Mouse (Mus musculus) CH12.LX (cell line): ENCODE results near the gene Pigm.
A peak's percentile ranks its signal among the peaks of the same experiment; 100 is the strongest.

Experiments used
- BHLHE40 ChIP-seq: IDR thresholded peaks from 2 replicates; pipeline ENCODE4 v1.6.1; 2011; ENCODE audit warnings: mild to moderate bottlenecking, low read depth, low read length, improper control_type of control experiment
- CTCF ChIP-seq, 2 experiments: IDR thresholded peaks in 1 of 2; conservative IDR thresholded peaks in 1 of 2; 2 replicates each; pipeline ENCODE4 v1.5.1; 2011 to 2012; ENCODE audit warnings: low read depth in 2 of 2, low read length in 2 of 2, improper control_type of control experiment in 1 of 2, inconsistent platforms in 1 of 2, mild to moderate bottlenecking in 1 of 2, moderate library complexity in 1 of 2
- MEF2A ChIP-seq: IDR thresholded peaks from 2 replicates; pipeline ENCODE4 v1.6.1; 2014; ENCODE audit warnings: low read depth, mild to moderate bottlenecking, inconsistent platforms, low read length, improper control_type of control experiment, borderline replicate concordance
- POLR2A ChIP-seq: IDR thresholded peaks from 2 replicates; pipeline ENCODE4 v1.6.1; 2011; ENCODE audit warnings: low read depth, mild to moderate bottlenecking, improper control_type of control experiment, low read length
- SIN3A ChIP-seq: IDR thresholded peaks from 2 replicates; pipeline ENCODE4 v1.6.1; 2012; ENCODE audit warnings: low read length, improper control_type of control experiment, inconsistent platforms
- ZC3H11A ChIP-seq: IDR thresholded peaks from 2 replicates; pipeline ENCODE4 v1.6.1; 2012; ENCODE audit warnings: low read depth, mild to moderate bottlenecking, inconsistent platforms, low read length, improper control_type of control experiment

DNA sequence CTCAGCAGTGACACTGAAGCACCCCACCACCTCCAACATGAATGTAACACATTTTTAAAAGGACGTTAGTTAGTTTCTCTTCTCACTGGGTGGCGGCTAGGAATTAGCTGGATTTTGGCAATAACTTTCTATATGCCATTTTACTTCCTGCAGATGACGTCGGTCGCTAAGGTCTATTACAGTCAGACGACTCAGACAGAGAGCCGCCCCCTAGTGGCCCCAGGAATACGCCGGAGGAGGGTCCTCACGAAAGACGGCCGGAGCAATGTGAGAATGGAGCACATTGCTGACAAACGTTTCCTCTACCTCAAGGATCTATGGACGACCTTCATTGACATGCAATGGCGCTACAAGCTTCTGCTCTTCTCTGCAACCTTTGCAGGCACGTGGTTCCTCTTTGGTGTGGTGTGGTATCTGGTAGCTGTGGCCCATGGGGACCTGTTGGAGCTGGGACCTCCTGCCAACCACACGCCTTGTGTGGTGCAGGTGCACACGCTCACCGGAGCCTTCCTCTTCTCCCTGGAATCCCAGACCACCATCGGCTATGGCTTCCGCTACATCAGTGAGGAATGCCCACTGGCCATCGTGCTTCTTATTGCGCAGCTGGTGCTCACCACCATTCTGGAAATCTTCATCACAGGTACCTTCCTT is 7.5 kb upstream of the Pigm start:
- TF ChIP-seq CTCF (conservative IDR thresholded peaks at IDR 0.05 in 1 of 2, IDR thresholded peaks at IDR 0.05 in 1 of 2; ENCODE audit: low read depth in 2 of 2, low read length in 2 of 2) (peak; percentile 14 to 73; a peak in 2 of 4 replicates), POLR2A (peak; percentile 20; the same call in 1 of the 2 replicates), MEF2A (no peak), SIN3A (no peak), BHLHE40 (peak; percentile 27; the same call in 1 of the 2 replicates), ZC3H11A (no peak)
